Mouse (Mus musculus): ENCODE results near the gene Asxl2.
A peak's percentile ranks its signal among the peaks of the same experiment; 100 is the strongest.

- TF ChIP-seq EP300 (IDR thresholded peaks at IDR 0.05) (no peak; the same call in none of the 2 replicates), CTCF (IDR thresholded peaks at IDR 0.05) (peak; percentile 60)
These were observed 999 bp upstream of the Asxl2 start for GRCm38 (mm10) chr12:3425375-3426341.

All from lung, postnatal 0 days (tissue).